Mouse (Mus musculus) spleen, adult 2 months (tissue): ENCODE measurements around the gene 6030458C11Rik. TPM values are rescaled to one million over a fixed set of nuclear protein-coding genes. Genes with fewer than 3 reads are reported as not detected.

Experiments
- DNase-seq, 2 experiments: peaks; one replicate each; pipeline versions ENCODE4 v3.0.0 to v3.0.0-alpha.2; 2012 to 2021; ENCODE audit warnings: low spot score in 2 of 2, low read depth in 1 of 2
- H3K27ac ChIP-seq: fragments of 200-500 bp; 2 replicates; pipeline ENCODE4 v1.5.1; 2012; ENCODE audit warnings: low read length, inconsistent platforms; ENCODE audit not compliant: insufficient read depth
- H3K27me3 ChIP-seq: fragments of 200-500 bp; 2 replicates; pipeline ENCODE4 v1.6.1; 2012; ENCODE audit warnings: mild to moderate bottlenecking, moderate library complexity, low read length, inconsistent platforms; ENCODE audit not compliant: control insufficient read depth, insufficient read depth
- H3K36me3 ChIP-seq: fragments of 200-500 bp; 2 replicates; pipeline ENCODE4 v1.6.1; 2012; ENCODE audit warnings: mild to moderate bottlenecking, low read length, inconsistent platforms; ENCODE audit not compliant: control insufficient read depth, insufficient read depth
- H3K4me1 ChIP-seq: fragments of 200-500 bp; 2 replicates; pipeline ENCODE4 v1.6.1; 2011; ENCODE audit warnings: inconsistent platforms; ENCODE audit not compliant: control insufficient read depth, insufficient read depth, insufficient read length
- H3K4me3 ChIP-seq: fragments of 200-500 bp; 2 replicates; pipeline ENCODE4 v1.5.1; 2011; ENCODE audit warnings: mild to moderate bottlenecking, inconsistent platforms; ENCODE audit not compliant: insufficient read depth, insufficient read length; ENCODE audit errors: extremely low read depth
- CTCF ChIP-seq: fragments of 200-500 bp; IDR thresholded peaks from 2 replicates; pipeline ENCODE4 v1.5.1; 2011; ENCODE audit warnings: mild to moderate bottlenecking, inconsistent platforms; ENCODE audit not compliant: insufficient read depth, insufficient read length, insufficient replicate concordance; ENCODE audit errors: extremely low read depth
- POLR2A ChIP-seq: fragments of 200-500 bp; IDR thresholded peaks from 2 replicates; pipeline ENCODE4 v1.6.1; 2011; ENCODE audit warnings: low read depth, low read length, inconsistent platforms
- WGBS: fragments of 180-500 bp; shearing (Covaris S2); methylation state at CpG from one replicate; pipeline ENCODE4 v1.1.7; 2018; 5-methylcytosine and 5-hydroxymethylcytosine counted together
- polyA plus RNA-seq: library from polyadenylated mRNA; depleted of rRNA; stranded (reverse); fragments of >200 nt; gene quantifications from 2 replicates; pipeline ENCODE4 v1.2.3, GENCODE M21; 2012

Gene 6030458C11Rik
- polyA plus RNA-seq, 1 experiment = 6.7 TPM

GRCm38 (mm10) chr15:12800405-12801141 is 23.9 kb downstream of the 6030458C11Rik start:
- DNase-seq = no peak
- no peak for TF ChIP-seq CTCF
- TF ChIP-seq POLR2A = no peak
- WGBS = 59% methylated on average over 15 of the region's 15 CpGs
- Histone ChIP-seq H3K4me3 (peak overlapping the region; percentile 38; the same call in 1 of the 2 replicates), H3K27me3 (no peaks in the 10 kb centered on the region), H3K27ac (no peak overlapping the region), H3K36me3 (no peaks in the 10 kb centered on the region), H3K4me1 (no peaks in the 10 kb centered on the region)

GRCm38 (mm10) chr15:12798043-12798442 is 26.4 kb downstream of the 6030458C11Rik start:
- H3K4me3 ChIP-seq = no peak overlapping the region
- no peak overlapping the region for H3K27ac ChIP-seq
- H3K36me3 ChIP-seq = no peaks in the 10 kb centered on the region
- no peaks in the 10 kb centered on the region for H3K27me3 ChIP-seq
- no peaks in the 10 kb centered on the region for H3K4me1 ChIP-seq
- TF ChIP-seq POLR2A = no peak
- TF ChIP-seq CTCF = no peak
- DNase-seq = no peak
- WGBS = 66% methylated on average over 6 of the region's 6 CpGs

GRCm38 (mm10) chr15:12795909-12796470 is 28.5 kb downstream of the 6030458C11Rik start:
- no peaks in the 10 kb centered on the region for H3K36me3 ChIP-seq
- no peak for TF ChIP-seq CTCF
- no peak for TF ChIP-seq POLR2A
- no peak for DNase-seq
- no peak overlapping the region for H3K27ac ChIP-seq
- no peaks in the 10 kb centered on the region for H3K4me1 ChIP-seq
- WGBS = 76% methylated on average over 13 of the region's 13 CpGs
- no peaks in the 10 kb centered on the region for H3K27me3 ChIP-seq
- H3K4me3 ChIP-seq = no peak overlapping the region

- H3K36me3 ChIP-seq = no peaks in the 10 kb centered on the region
- WGBS = 1% methylated on average over 2 of the region's 2 CpGs
- H3K4me1 ChIP-seq = no peaks in the 10 kb centered on the region
- no peak overlapping the region for H3K4me3 ChIP-seq
- H3K27ac ChIP-seq = no peak overlapping the region
- TF ChIP-seq CTCF = peak; percentile 10; the same call in 1 of the 2 replicates
- no peak for TF ChIP-seq POLR2A
- H3K27me3 ChIP-seq = no peaks in the 10 kb centered on the region
- peak; percentile 45 to 70 for DNase-seq
These were observed 29.0 kb downstream of the 6030458C11Rik start for GRCm38 (mm10) chr15:12795457-12795894.

- WGBS = 88% methylated on average over 6 of the region's 6 CpGs
- Histone ChIP-seq H3K27ac (no peak overlapping the region), H3K4me1 (no peaks in the 10 kb centered on the region), H3K27me3 (no peaks in the 10 kb centered on the region), H3K4me3 (no peak overlapping the region), H3K36me3 (no peaks in the 10 kb centered on the region)
- TF ChIP-seq POLR2A = no peak
- TF ChIP-seq CTCF = no peak
- DNase-seq = no peak
These were observed 30.1 kb downstream of the 6030458C11Rik start for GRCm38 (mm10) chr15:12794311-12794710.

- H3K27ac ChIP-seq = no peak overlapping the region
- no peaks in the 10 kb centered on the region for H3K27me3 ChIP-seq
- 47% methylated on average over 10 of the region's 10 CpGs for WGBS
- no peaks in the 10 kb centered on the region for H3K36me3 ChIP-seq
- no peaks in the 10 kb centered on the region for H3K4me1 ChIP-seq
- no peak for TF ChIP-seq CTCF
- TF ChIP-seq POLR2A = no peak
- DNase-seq = no peak
- no peak overlapping the region for H3K4me3 ChIP-seq
These were observed 35.0 kb downstream of the 6030458C11Rik start for GRCm38 (mm10) chr15:12789406-12789867.

GRCm38 (mm10) chr15:12788536-12788935 is 35.9 kb downstream of the 6030458C11Rik start:
- Histone ChIP-seq H3K36me3 (no peaks in the 10 kb centered on the region), H3K27ac (no peak overlapping the region), H3K4me3 (no peak overlapping the region), H3K4me1 (no peaks in the 10 kb centered on the region), H3K27me3 (no peaks in the 10 kb centered on the region)
- DNase-seq = no peak
- TF ChIP-seq POLR2A = no peak
- no peak for TF ChIP-seq CTCF
- 79% methylated on average over 5 of the region's 5 CpGs for WGBS
